Mouse (Mus musculus): Measurements from ENCODE around the gene Olfr212.

DNA sequence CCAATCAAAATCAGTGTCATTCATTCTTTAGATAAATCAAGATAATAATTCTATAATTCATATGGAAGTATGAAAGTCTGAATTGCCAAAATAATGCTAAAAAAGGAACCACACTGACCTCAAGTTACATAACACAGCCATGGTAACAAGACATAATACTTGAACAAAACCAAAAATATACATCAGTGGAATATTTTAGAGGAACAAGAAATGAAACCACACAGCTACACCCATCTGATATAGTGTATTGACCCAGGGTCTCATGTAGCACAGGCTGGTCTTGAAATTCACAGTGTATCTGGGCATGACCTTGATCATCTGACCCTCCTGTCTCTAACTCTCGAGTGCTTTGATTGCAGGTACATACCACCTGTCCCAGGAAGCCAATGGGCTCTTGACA is 19.5 kb upstream of the Olfr212 start:
- TF ChIP-seq POLR2A (IDR thresholded peaks at IDR 0.05; ENCODE audit: borderline replicate concordance, insufficient read depth, low read length) (no peak), CTCF (IDR thresholded peaks at IDR 0.05; ENCODE audit: borderline replicate concordance, insufficient read depth, low read depth, low read length) (no peak)
